Mouse (Mus musculus) kidney, adult 2 months (tissue): ENCODE measurements around the gene Diaph2.
"Not testable (repeated sequence)": the region's sequence is repeated elsewhere in the genome, so short reads cannot be mapped to it uniquely, and the experiment has no call there.

ENCODE experiments used
- CTCF ChIP-seq: fragments of 200-500 bp; conservative IDR thresholded peaks from 2 replicates; pipeline ENCODE4 v1.5.1; 2011; ENCODE audit warnings: low read depth, mild to moderate bottlenecking, control low read depth, low read length, moderate library complexity, mixed read lengths; ENCODE audit not compliant: insufficient read depth, insufficient read length
- POLR2A ChIP-seq: fragments of 200-500 bp; IDR thresholded peaks from one replicate; pipeline ENCODE4 v1.6.1; 2011; ENCODE audit warnings: low read depth, low read length, control low read depth

DNA sequence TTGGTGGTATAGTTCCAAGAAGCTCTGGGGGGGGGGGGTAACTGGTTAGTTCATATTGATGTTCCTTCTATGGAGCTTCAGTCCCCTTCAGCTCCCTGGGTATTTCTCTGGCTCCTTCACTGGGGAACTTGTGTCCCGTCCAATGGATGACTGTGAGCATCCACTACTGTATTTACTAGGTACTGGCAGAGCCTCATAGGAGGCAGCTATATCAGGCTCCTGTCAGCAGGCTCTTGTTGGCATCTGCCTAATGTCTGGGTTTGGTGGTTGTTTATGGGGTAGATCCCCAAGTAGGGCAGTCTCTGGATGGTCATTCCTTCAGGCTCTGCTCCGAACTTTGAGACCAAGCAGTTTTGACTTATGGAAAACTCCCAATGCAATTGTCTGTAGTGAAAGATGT lies 50.4 kb downstream of the Diaph2 start:
- not testable (repeated sequence) for TF ChIP-seq CTCF, POLR2A
